Mouse (Mus musculus) erythroblast, embryonic 14.5 days (primary cell): ENCODE measurements around the gene Arl2.

Source experiments
- GATA1 ChIP-seq: IDR thresholded peaks from 2 replicates; pipeline ENCODE4 v1.6.1; 2012; ENCODE audit warnings: low read length, inconsistent platforms, mixed read lengths
- TAL1 ChIP-seq: IDR thresholded peaks from 3 replicates; pipeline ENCODE4 v1.6.1; 2012; ENCODE audit warnings: low read length, inconsistent platforms, mixed read lengths

DNA sequence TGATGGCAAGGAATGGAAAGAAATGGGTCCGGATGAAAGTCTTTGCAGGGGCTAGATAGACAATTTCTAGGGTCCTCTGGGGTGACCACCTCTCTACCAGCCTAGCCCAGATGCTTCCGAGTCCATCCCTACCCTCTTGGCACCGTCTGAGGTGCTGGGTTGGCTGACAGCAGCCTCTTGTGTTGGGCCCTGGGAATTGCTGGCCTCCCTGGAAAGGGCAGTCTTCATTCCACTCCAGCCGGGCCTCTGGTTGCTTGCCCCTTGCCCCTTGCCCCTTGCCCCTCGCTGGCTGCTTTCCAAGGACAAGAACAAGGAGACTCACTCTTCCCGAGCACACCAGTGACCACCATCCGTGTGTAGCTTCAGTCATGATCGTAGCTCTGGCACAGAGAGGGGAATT lies 15.0 kb upstream of the Arl2 start:
- TF ChIP-seq TAL1 (no peak), GATA1 (no peak)
